Mouse (Mus musculus): Measurements from ENCODE around the gene Krtap3-1. TPM values are rescaled to one million over a fixed set of nuclear protein-coding genes. Genes with fewer than 3 reads are reported as not detected.
A peak's percentile ranks its signal among the peaks of the same experiment; 100 is the strongest.

Krtap3-1 gene
- polyA plus RNA-seq, 1 experiment from 2014 or later = not detected

DNA sequence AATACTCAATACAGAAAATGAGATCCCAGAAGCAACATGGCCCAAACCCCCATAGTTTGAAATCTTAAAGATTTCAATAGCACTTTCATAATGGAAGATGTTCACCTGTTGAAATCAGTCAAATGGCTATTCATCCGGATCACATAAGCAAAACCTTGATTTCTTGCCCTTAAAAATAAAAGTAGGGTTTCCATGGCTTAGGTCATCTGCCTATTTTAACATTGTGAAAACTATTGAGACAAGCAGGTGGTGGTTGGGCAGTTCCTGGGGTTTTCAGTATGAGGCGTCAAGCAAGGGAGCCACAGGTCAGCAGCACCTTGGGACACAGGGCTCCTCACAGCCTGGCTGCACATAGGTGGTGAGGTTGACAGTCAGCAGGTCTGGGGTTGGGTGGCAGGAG lies 10.2 kb downstream of the Krtap3-1 start:
- Histone ChIP-seq H3K9me3 (ENCODE audit: control insufficient read depth, low read length) (no peaks in the 10 kb centered on the region), H3K4me1 (ENCODE audit: control insufficient read depth, insufficient read depth, low read length) (no peaks in the 10 kb centered on the region), H3K27me3 (ENCODE audit: control insufficient read depth, insufficient read depth, low read length) (no peaks in the 10 kb centered on the region), H3K27ac (replicated peaks; ENCODE audit: low read depth, low read length) (no peak overlapping the region), H3K9ac (replicated peaks; ENCODE audit: low read length) (no peak overlapping the region), H3K4me2 (ENCODE audit: low read length) (no peak overlapping the region), H3K36me3 (ENCODE audit: control insufficient read depth, insufficient read depth, low read length) (no peaks in the 10 kb centered on the region), H3K4me3 (replicated peaks; ENCODE audit: low read depth, low read length) (no peak overlapping the region)
- ATAC-seq (ENCODE audit: low FRiP score, low TSS enrichment) (no peak), DNase-seq (no peak)
- 86% methylated on average over 2 of the region's 2 CpGs for WGBS

DNA sequence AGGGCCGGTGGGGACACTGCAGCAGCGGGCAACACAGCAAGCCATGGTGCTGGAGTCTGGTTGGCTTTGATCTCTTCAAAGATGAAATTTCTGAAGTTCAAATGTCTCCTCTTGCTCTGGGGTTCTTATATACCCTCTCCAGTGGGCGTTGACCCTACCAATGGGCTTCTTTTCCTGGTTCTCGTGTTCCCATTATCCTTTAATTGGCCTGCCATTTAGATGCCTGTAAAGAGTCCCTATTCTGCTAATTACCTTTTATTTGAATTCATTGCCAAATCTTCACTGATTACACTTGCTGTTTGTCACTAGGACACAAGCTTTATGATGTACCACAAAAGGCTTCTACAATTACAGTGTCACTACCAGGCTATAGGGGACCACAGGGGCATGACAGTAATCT lies 15.7 kb downstream of the Krtap3-1 start, which contains the start of gene Krtap3-3:
TSS of gene Krtap3-3 (minus strand) at position 101 of the 400 bp plus-strand sequence.
- DNase-seq = no peak
- Histone ChIP-seq H3K4me2 (ENCODE audit: low read length) (no peak within 1 kb of the TSS), H3K4me1 (ENCODE audit: control insufficient read depth, insufficient read depth, low read length) (no peaks in the 10 kb centered on the region), H3K4me3 (replicated peaks; ENCODE audit: low read depth, low read length) (no peak within 1 kb of the TSS), H3K27ac (replicated peaks; ENCODE audit: low read depth, low read length) (no peak within 1 kb of the TSS), H3K27me3 (ENCODE audit: control insufficient read depth, insufficient read depth, low read length) (no peaks in the 10 kb centered on the region), H3K9me3 (ENCODE audit: control insufficient read depth, low read length) (no peaks in the 10 kb centered on the region), H3K9ac (replicated peaks; ENCODE audit: low read length) (no peak within 1 kb of the TSS), H3K36me3 (ENCODE audit: control insufficient read depth, insufficient read depth, low read length) (no peaks in the 10 kb centered on the region)
- no peak for ATAC-seq (ENCODE audit: low FRiP score, low TSS enrichment)
- WGBS = 86% methylated on average over 4 of the region's 4 CpGs

DNA sequence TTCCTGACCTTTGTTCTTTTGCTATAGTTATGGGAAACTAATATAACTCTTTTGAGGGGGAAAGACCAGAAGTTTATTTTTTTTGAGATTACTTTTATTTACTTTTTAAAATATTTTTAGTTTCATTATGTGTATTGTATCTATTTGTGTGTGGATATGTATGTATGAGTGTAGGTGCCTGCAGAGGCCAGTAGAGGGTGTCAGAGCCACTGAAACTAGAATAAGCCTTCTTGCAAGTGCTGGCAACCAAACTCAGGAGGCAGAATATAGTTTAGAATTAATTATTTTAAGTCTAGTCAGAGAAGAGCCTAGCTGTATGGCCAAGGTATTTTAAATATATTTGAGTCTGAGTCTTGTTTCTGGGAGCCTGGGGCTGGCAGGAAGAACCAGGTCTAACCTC lies 18.5 kb downstream of the Krtap3-1 start:
- Histone ChIP-seq H3K27ac (replicated peaks; ENCODE audit: low read depth, low read length) (no peak overlapping the region), H3K9ac (replicated peaks; ENCODE audit: low read length) (no peak overlapping the region), H3K27me3 (ENCODE audit: control insufficient read depth, insufficient read depth, low read length) (no peaks in the 10 kb centered on the region), H3K36me3 (ENCODE audit: control insufficient read depth, insufficient read depth, low read length) (no peaks in the 10 kb centered on the region), H3K4me2 (ENCODE audit: low read length) (no peak overlapping the region), H3K4me1 (ENCODE audit: control insufficient read depth, insufficient read depth, low read length) (no peaks in the 10 kb centered on the region), H3K4me3 (replicated peaks; ENCODE audit: low read depth, low read length) (no peak overlapping the region), H3K9me3 (ENCODE audit: control insufficient read depth, low read length) (no peaks in the 10 kb centered on the region)
- no peak for ATAC-seq (ENCODE audit: low FRiP score, low TSS enrichment)
- DNase-seq = no peak

DNA sequence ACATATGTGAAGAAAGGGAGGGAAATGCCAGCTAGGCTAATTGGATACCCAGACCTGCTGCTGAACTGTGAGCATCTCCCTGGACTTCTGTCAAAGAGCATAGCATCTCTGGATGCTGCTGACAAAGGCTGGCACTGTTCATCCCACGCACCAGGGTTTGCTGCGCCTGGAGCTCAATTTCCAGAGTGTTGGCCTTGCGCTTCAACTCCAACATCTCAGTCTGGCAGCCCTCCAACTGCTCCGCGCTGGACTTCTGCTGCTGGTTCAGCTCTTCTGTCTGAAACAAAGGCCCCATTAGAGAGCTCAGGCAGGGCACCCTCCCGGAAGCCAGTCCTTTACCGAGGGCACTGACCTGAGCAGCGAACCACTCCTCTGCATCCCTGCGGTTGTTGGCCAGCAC lies 26.7 kb downstream of the Krtap3-1 start:
- Histone ChIP-seq H3K4me3 (replicated peaks; ENCODE audit: low read depth, low read length) (no peak overlapping the region), H3K27ac (replicated peaks; ENCODE audit: low read depth, low read length) (no peak overlapping the region), H3K9me3 (ENCODE audit: control insufficient read depth, low read length) (no peaks in the 10 kb centered on the region), H3K36me3 (ENCODE audit: control insufficient read depth, insufficient read depth, low read length) (no peaks in the 10 kb centered on the region), H3K27me3 (ENCODE audit: control insufficient read depth, insufficient read depth, low read length) (no peaks in the 10 kb centered on the region), H3K4me1 (ENCODE audit: control insufficient read depth, insufficient read depth, low read length) (no peaks in the 10 kb centered on the region), H3K9ac (replicated peaks; ENCODE audit: low read length) (no peak overlapping the region), H3K4me2 (ENCODE audit: low read length) (no peak overlapping the region)
- WGBS = 73% methylated on average over 9 of the region's 9 CpGs
- no peak for ATAC-seq (ENCODE audit: low FRiP score, low TSS enrichment)
- peak; percentile 51 for DNase-seq

DNA sequence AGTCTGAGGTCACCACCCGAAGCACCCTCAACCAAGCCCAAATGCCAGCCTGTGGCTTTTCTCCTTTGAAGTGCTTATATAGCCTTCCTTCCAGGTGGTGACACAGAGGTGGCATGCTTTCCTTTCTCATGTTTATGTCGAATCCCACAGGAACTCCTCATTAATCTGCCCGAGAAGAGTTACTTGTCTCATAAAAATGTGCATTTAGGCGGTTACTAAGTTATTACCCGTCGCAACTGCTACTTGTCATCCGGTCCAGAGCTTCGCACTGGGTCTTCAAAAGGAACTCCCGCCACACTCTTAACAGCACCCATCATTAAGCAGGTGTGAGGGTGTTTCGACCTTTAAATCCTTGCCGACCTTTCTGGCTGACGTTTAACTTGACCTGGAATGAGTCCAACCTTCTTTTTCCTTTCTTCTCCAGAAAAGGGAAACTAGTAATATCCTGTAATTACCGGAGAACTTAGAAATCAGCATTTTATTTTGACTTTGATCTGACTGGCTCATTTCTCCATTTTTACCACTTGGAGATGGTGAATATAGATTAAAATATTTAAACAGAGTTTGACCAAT lies 45.1 kb downstream of the Krtap3-1 start, which contains the start of gene Krt39:
TSS of gene Krt39 (minus strand) at position 51 of the 573 bp plus-strand sequence.
- ATAC-seq (ENCODE audit: low FRiP score, low TSS enrichment) (no peak), DNase-seq (no peak)
- Histone ChIP-seq H3K36me3 (ENCODE audit: control insufficient read depth, insufficient read depth, low read length) (no peaks in the 10 kb centered on the region), H3K9ac (replicated peaks; ENCODE audit: low read length) (no peak within 1 kb of the TSS), H3K27me3 (ENCODE audit: control insufficient read depth, insufficient read depth, low read length) (no peaks in the 10 kb centered on the region), H3K4me1 (ENCODE audit: control insufficient read depth, insufficient read depth, low read length) (no peaks in the 10 kb centered on the region), H3K27ac (replicated peaks; ENCODE audit: low read depth, low read length) (no peak within 1 kb of the TSS), H3K9me3 (ENCODE audit: control insufficient read depth, low read length) (no peaks in the 10 kb centered on the region), H3K4me3 (replicated peaks; ENCODE audit: low read depth, low read length) (no peak within 1 kb of the TSS), H3K4me2 (ENCODE audit: low read length) (no peak within 1 kb of the TSS)
- 90% methylated on average over 13 of the region's 13 CpGs for WGBS

Other genes with a start within 250 kb of the Krtap3-1 start
- gene Krt25, start 243.7 kb downstream of the Krtap3-1 start, polyA plus RNA-seq (2014; fragmentation: Nextera tagmentation; extraction: Ambion mirVana) = 0.11 TPM in 1 of 2 replicates, not detected in the other
- gene Krt26, start 228.7 kb downstream of the Krtap3-1 start, polyA plus RNA-seq (2014; fragmentation: Nextera tagmentation; extraction: Ambion mirVana) = 0.28 and 0.51 TPM in 2 replicates
- not detected in 2 replicates for gene Krt27, start 215.5 kb downstream of the Krtap3-1 start, polyA plus RNA-seq (2014; fragmentation: Nextera tagmentation; extraction: Ambion mirVana)
- gene Krt28, start 191.7 kb downstream of the Krtap3-1 start, polyA plus RNA-seq (2014; fragmentation: Nextera tagmentation; extraction: Ambion mirVana) = 0.17 and 0.26 TPM in 2 replicates
- gene Krt10, start 177.3 kb downstream of the Krtap3-1 start, polyA plus RNA-seq (2014; fragmentation: Nextera tagmentation; extraction: Ambion mirVana) = 33.8 and 37.9 TPM in 2 replicates
- not detected in 2 replicates for gene Krt12, start 144.4 kb downstream of the Krtap3-1 start, polyA plus RNA-seq (2014; fragmentation: Nextera tagmentation; extraction: Ambion mirVana)
- gene Krt20, start 128.5 kb downstream of the Krtap3-1 start, polyA plus RNA-seq (2014; fragmentation: Nextera tagmentation; extraction: Ambion mirVana) = 0.11 TPM in 1 of 2 replicates, not detected in the other
- gene Krt23, start 73.5 kb downstream of the Krtap3-1 start, polyA plus RNA-seq (2014; fragmentation: Nextera tagmentation; extraction: Ambion mirVana) = 0.39 TPM in 1 of 2 replicates, not detected in the other
- gene Krt39, start 45.3 kb downstream of the Krtap3-1 start, polyA plus RNA-seq (2014; fragmentation: Nextera tagmentation; extraction: Ambion mirVana) = not detected in 2 replicates
- gene Krt40, start 23.5 kb downstream of the Krtap3-1 start, polyA plus RNA-seq (2014; fragmentation: Nextera tagmentation; extraction: Ambion mirVana) = not detected in 2 replicates
- gene Krtap3-3, start 15.8 kb downstream of the Krtap3-1 start, polyA plus RNA-seq (2014; fragmentation: Nextera tagmentation; extraction: Ambion mirVana) = not detected in 2 replicates
- gene Krtap3-2, start 9.8 kb downstream of the Krtap3-1 start, polyA plus RNA-seq (2014; fragmentation: Nextera tagmentation; extraction: Ambion mirVana) = not detected in 2 replicates
- not detected in 2 replicates for gene Gm11939, start 7.2 kb downstream of the Krtap3-1 start, polyA plus RNA-seq (2014; fragmentation: Nextera tagmentation; extraction: Ambion mirVana)
- gene Krtap1-5, start 14.4 kb upstream of the Krtap3-1 start, polyA plus RNA-seq (2014; fragmentation: Nextera tagmentation; extraction: Ambion mirVana) = not detected in 2 replicates
- gene Krtap1-4, start 17.0 kb upstream of the Krtap3-1 start, polyA plus RNA-seq (2014; fragmentation: Nextera tagmentation; extraction: Ambion mirVana) = not detected in 2 replicates
- gene Krtap1-3, start 24.7 kb upstream of the Krtap3-1 start, polyA plus RNA-seq (2014; fragmentation: Nextera tagmentation; extraction: Ambion mirVana) = not detected in 2 replicates
- gene Krtap9-3, start 31.5 kb upstream of the Krtap3-1 start, polyA plus RNA-seq (2014; fragmentation: Nextera tagmentation; extraction: Ambion mirVana) = not detected in 2 replicates
- gene Gm11938, start 36.7 kb upstream of the Krtap3-1 start, polyA plus RNA-seq (2014; fragmentation: Nextera tagmentation; extraction: Ambion mirVana) = not detected in 2 replicates
- not detected in 2 replicates for gene Gm11937, start 43.6 kb upstream of the Krtap3-1 start, polyA plus RNA-seq (2014; fragmentation: Nextera tagmentation; extraction: Ambion mirVana)
- not detected in 2 replicates for gene Krtap2-4, start 48.2 kb upstream of the Krtap3-1 start, polyA plus RNA-seq (2014; fragmentation: Nextera tagmentation; extraction: Ambion mirVana)
- not detected in 2 replicates for gene Gm11562, start 53.8 kb upstream of the Krtap3-1 start, polyA plus RNA-seq (2014; fragmentation: Nextera tagmentation; extraction: Ambion mirVana)
- not detected in 2 replicates for gene Krtap4-1, start 61.6 kb upstream of the Krtap3-1 start, polyA plus RNA-seq (2014; fragmentation: Nextera tagmentation; extraction: Ambion mirVana)
- not detected in 2 replicates for gene Krtap4-2, start 68.5 kb upstream of the Krtap3-1 start, polyA plus RNA-seq (2014; fragmentation: Nextera tagmentation; extraction: Ambion mirVana)
- gene Krtap4-7, start 77.5 kb upstream of the Krtap3-1 start, polyA plus RNA-seq (2014; fragmentation: Nextera tagmentation; extraction: Ambion mirVana) = not detected in 2 replicates
- gene Gm11555, start 83.6 kb upstream of the Krtap3-1 start, polyA plus RNA-seq (2014; fragmentation: Nextera tagmentation; extraction: Ambion mirVana) = not detected in 2 replicates
- not detected in 2 replicates for gene Gm11563, start 92.3 kb upstream of the Krtap3-1 start, polyA plus RNA-seq (2014; fragmentation: Nextera tagmentation; extraction: Ambion mirVana)
- not detected in 2 replicates for gene Krtap4-6, start 99.3 kb upstream of the Krtap3-1 start, polyA plus RNA-seq (2014; fragmentation: Nextera tagmentation; extraction: Ambion mirVana)
- gene Gm14190, start 124.1 kb upstream of the Krtap3-1 start, polyA plus RNA-seq (2014; fragmentation: Nextera tagmentation; extraction: Ambion mirVana) = not detected in 2 replicates
- not detected in 2 replicates for gene Gm14180, start 167.7 kb upstream of the Krtap3-1 start, polyA plus RNA-seq (2014; fragmentation: Nextera tagmentation; extraction: Ambion mirVana)
- gene Gm11595, start 206.3 kb upstream of the Krtap3-1 start, polyA plus RNA-seq (2014; fragmentation: Nextera tagmentation; extraction: Ambion mirVana) = not detected in 2 replicates
- gene Krtap4-8, start 214.1 kb upstream of the Krtap3-1 start, polyA plus RNA-seq (2014; fragmentation: Nextera tagmentation; extraction: Ambion mirVana) = not detected in 2 replicates
- gene Krtap4-9, start 218.6 kb upstream of the Krtap3-1 start, polyA plus RNA-seq (2014; fragmentation: Nextera tagmentation; extraction: Ambion mirVana) = not detected in 2 replicates
- gene Gm11596, start 226.8 kb upstream of the Krtap3-1 start, polyA plus RNA-seq (2014; fragmentation: Nextera tagmentation; extraction: Ambion mirVana) = not detected in 2 replicates
- gene Gm11569, start 232.3 kb upstream of the Krtap3-1 start, polyA plus RNA-seq (2014; fragmentation: Nextera tagmentation; extraction: Ambion mirVana) = not detected in 2 replicates
- gene Gm11554, start 237.8 kb upstream of the Krtap3-1 start, polyA plus RNA-seq (2014; fragmentation: Nextera tagmentation; extraction: Ambion mirVana) = not detected in 2 replicates
- gene Krtap4-13, start 243.3 kb upstream of the Krtap3-1 start, polyA plus RNA-seq (2014; fragmentation: Nextera tagmentation; extraction: Ambion mirVana) = not detected in 2 replicates
- not detected in 2 replicates for gene Gm11564, start 249.0 kb upstream of the Krtap3-1 start, polyA plus RNA-seq (2014; fragmentation: Nextera tagmentation; extraction: Ambion mirVana)